Mouse (Mus musculus) frontal cortex, postnatal 10 days (tissue): ENCODE results near the gene Rgs13.
A peak's percentile ranks its signal among the peaks of the same experiment; 100 is the strongest.
"Not testable (repeated sequence)": the region's sequence is repeated elsewhere in the genome, so short reads cannot be mapped to it uniquely, and the experiment has no call there.

ENCODE experiments used
- DNase-seq, 2 experiments: peaks; one replicate each; pipeline ENCODE4 v3.0.0; 2022; ENCODE audit warnings: low spot score in 2 of 2, mixed read lengths in 1 of 2

Gene Rgs13

DNA sequence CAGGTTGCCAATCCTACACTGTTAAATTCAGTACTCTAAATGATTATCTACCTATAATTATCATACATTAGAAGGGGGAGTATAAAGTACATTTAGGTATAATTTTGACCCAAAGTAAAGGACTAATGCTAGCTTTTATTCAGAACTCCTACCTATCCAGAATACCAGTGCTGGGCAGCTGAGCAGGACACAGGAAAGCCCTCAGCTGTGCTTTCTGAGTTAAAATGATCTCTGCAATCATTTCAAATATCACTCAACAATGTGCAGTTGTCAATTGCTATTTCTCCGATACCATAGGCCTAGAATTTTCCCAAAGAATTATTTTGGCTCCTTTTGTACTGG, 25.0 kb downstream of the Rgs13 start:
- DNase-seq = no peak

DNA sequence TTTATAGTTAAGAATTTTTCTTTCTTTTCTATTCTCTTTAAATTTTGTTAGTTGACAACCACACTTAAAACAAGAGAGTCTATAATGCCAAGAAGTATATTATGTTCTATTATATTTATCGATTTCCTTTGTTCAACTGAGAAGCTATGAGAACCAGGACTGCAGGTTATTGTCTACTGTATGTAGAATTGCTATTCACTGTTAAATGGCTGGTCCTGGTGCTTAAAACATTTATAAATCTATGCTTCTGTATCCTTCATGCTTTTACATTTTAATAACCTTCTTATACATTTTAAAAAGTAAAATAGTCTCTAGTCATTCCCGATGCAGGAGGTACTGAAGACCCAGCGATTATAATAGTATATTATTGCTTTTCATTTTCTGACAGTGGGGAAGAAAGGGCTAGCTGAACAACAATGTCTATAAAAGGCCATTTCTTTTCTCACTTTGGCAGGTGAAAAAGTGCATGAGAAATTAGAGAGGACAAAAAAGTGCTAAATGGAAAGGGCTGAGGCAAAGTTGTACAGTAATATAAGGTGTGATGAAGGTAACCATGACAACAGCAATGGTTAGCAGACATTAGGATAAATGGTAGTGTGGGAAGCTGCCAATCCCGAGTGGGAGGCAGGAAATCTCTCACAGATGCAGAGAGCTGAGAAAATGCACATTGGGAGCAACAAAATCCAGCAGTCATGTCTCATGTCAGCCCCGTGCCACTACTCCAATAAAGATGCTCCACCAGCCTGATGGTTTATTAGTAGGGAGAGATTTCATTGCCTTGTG, 25.6 kb downstream of the Rgs13 start:
- peak; percentile 12 to 24 for DNase-seq

DNA sequence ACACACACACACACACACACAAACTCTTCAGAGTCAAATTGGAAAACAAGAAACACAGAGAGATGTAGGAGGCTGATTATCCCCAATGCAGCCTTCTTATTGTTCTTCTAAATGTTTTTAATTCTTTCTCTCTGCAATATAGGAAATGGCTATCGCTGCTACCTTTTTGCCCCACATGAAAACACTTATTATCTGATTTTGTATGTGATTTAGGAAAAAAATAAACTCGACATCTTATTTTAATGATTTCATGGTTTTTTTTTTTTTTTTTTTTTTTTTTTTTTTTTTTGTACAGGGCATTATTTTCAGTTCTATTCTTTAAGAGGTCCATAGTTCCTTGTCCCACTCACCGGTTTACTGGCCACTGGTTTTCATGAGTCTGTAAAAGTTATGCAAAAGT, 27.2 kb downstream of the Rgs13 start:
- DNase-seq = no peak

DNA sequence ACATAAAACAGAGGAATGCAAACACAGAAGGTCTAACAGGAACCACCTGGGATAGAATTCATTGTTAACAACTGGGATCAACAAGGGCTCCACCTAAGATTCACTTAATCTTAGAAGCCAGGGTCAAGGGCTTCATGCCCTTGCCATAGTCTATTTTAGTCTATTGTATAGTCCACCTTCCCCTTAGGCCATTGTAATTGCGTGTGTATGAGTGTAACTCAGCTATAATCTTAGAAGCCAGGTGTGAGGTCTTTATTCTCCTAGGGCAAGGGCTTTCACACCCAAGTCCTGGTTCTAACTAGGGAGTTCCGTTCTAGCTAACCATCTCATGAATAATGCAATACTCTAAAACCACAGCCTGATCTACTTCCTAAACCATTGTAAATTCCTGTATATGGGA, 35.8 kb downstream of the Rgs13 start:
- not testable (repeated sequence) for DNase-seq

DNA sequence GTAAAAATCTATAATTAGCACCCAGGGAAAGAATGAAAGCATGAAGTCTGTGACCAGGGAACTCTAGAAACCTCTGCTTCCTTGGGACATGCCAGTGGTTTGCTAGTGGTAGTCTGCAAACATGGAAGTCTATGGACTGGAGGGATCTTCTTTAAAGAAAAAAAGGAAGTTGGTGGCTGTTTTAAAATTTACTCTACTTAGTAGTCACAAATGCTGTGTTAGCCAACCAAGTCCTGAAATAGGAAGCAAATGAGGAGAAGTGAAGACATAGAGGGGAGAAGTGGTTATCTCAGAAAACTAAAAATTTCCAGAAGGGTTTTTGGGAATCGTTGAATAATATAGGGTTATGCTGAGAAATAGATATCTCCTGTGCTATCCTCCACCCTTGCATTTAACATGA, 37.3 kb downstream of the Rgs13 start:
- no peak for DNase-seq

DNA sequence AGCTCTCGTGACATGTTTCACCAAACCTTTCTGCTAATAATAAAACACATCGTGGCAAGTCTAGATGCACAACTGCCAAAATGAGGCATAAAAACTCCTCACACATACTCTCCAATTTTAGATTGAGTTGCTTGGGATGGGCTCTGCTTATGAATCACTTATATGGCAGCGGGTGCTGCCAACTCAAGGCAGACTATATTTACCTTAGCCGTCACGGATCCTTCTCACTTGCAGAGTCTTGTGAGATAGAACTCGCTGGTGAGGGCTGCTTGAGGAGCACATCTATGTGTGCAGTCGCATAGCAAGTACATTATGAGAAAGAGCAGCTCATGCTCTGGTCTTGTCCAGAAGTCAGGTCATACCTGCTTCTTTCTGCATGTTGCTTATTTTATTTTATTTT, 49.2 kb downstream of the Rgs13 start:
- peak; percentile 20 to 58 for DNase-seq

DNA sequence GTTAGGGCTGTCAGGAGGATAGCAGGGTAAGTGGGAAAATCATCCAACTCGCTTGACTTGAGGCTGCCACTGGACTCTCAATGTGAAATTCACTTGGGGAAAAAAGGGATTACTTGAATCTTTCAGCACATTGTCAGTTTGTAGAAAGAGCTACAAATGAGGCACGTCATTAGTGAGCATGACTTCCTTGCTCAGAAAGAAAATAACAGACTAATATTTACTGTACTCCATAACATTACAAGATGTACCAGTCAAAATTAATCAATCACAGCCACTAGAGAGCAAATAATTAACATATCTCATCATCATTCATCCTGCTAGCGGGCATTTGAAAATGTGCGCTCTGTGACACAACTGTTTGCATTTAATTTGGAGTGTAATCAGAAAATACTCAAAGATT, 57.1 kb downstream of the Rgs13 start:
- DNase-seq = no peak

DNA sequence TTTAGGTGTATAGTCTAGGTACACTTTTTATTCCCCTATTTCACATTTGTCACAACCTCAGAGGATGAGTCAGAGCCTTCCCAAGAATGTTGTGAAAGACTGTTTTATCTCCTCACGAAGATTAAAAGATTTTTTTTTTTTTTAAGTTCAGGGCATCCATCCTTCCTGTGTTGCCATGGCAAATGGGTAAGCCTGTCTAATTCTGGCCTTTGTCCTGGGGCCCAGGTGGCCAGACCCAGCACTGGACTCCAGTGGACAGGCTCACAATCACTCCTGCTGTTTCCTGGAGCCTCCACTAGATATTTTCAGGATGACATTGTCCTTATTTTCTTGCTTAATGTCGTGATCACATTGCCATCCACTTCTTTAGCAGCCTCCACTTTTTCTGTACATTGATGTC, 57.7 kb downstream of the Rgs13 start:
- no peak for DNase-seq

DNA sequence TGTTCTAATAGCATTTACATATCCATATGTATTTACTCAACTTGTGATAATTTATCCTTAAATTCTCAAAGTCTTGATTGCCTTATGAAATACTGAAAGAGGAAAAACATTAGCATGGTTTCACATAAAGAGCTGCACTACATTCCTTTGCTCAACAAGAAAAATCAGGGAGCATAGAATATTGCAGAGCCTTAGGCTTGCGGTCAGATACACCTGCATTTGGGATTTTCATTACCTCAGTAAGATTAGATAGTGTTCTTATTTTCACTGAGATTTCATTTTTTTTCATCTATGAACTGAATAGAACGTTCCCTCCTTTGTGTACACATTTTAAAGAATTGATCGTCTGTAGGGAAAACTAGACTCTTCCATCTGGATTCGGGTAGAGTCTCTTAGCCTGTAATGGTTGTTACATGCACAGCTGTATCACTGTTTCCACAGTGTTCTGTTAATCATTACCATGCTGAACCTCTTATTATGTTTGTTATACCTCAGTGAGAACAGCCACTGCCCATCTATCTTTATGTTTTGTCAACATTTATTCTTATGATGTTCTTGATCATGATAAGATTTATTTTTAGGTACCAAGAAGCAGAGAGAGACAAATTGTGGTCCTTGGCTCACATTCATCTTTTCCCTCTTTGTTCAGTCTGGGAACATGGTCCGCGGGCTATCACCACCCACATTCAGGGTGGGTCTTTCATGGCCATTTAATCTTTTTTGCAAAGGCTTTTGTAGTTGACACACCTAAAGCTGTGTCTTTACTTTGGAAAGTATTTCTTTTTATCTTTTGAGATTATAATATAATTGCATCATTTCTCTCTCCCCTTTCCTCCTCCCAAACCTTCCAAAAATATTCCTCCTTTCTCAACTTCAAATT, 61.1 kb downstream of the Rgs13 start:
- DNase-seq = no peak

DNA sequence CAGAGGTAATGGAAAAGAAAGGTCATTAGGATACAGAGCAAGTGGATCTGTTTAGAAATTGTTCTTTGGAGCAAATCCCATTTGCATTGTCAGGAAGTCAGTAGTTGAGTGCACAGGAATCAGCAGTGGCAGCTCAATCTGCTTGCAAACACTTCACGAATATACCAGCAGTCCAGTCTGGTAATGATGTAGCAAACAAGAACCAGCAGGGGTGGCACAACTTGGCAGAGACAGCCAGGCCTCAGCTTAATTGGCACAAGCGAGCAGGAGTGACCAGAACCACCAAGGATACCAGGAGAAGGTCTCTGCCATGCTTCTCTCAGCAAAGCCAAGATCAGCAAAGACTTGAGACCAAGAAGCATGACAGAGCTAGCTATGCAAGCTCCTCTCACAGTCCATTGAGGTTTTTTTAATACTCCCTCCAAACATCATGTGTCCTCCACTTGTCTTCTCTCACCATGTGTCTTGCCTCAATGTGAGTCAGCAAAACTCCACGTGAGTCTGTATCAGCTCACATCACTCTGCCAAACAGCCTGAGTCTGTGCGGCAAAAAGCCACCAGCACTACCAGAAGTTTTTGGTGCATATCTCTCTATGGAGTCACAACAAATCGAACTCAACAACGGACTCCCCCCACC, 63.6 kb downstream of the Rgs13 start:
- DNase-seq = no peak

DNA sequence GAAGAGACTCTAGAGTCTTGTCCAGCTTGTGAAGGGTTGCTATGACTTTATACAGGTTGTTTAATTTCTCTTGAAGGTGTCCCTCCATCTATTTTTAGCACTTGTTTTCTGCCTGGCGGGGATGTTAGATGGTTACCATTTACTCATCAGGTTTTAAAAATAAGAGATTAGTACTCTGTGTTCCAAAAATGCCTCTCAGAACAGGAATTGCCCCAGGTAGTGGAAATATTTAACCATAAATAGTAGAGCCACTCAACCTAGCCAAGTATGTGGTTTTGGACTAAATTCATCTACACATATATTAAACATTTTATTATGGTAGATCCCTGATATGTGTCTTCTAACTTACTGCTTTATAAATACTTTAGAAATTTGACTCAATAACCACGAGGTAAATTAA, 64.2 kb downstream of the Rgs13 start:
- DNase-seq = no peak

DNA sequence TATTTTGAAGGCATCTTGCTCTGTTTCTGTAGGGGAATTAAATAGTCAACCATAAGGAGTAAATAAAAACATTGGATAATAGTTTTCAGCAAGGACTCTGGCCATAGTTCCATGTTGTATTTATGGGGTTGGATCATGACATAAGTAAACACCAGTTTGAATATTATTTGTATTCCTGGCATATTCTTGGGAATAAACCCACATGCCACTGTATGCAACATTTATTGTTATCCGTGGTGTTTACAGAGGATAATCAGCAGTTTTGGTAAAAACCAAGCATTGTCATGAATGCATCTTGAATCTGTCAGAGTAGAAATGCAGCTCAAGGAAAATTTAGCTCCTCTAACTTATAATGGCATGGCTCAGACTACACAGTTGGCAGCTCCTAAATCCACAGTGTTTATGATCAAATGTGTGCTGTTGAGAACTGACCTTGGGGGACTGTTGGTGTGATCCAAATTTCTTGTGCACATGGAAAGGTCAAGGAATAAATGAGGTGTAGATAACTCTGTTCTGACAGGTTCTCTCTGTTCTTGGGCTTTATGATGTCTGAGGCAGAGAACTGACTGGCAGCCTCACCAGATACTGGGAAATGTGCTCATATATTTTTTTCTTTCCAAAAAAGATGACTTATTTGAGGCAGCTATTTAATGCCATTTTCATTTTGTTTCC, 78.4 kb downstream of the Rgs13 start:
- no peak for DNase-seq

DNA sequence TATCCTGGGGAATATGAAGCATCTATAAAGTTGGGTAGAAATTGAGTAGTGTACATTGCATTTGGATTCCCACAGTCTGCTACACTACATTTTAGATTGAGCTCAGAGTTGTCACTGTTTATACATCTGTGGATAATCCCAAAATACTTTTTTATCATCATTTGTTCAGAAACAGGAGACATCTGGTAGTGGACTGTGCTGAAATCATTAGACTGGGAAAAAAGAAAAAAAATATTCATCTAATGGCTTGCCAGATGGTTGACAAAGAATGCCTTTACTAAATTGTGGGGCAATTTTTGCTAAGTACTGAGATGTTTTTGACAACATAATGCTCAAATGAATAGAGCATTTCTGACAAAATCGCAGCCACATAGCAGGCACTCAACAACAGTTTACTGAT, 86.8 kb downstream of the Rgs13 start:
- no peak for DNase-seq
